Mouse (Mus musculus): ENCODE data around the gene Vmn2r110.

The Vmn2r110 gene

DNA sequence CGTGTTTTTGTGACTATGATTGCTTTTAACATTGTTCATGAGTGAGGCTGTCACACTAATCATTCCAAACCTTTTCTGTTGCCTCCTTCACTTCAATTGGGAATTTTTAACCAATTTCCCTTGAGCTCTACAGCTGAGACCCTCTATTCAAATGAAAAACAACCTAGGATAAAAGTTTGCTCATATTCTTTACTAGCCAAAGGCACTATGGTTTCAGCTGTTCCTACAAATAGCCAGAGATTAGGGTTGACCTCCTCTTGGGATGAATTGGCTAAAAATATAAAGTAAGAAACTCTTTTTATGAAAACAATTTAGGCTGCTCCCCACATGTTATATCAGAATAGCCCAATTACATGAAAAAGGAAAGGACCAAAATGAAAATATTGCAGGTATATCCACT is at the start of gene Vmn2r110:
TSS of gene Vmn2r110 (minus strand) at position 101 of the 400 bp plus-strand sequence.
- no peak for DNase-seq (ENCODE audit: extremely low read depth, low read depth, low spot score)

DNA sequence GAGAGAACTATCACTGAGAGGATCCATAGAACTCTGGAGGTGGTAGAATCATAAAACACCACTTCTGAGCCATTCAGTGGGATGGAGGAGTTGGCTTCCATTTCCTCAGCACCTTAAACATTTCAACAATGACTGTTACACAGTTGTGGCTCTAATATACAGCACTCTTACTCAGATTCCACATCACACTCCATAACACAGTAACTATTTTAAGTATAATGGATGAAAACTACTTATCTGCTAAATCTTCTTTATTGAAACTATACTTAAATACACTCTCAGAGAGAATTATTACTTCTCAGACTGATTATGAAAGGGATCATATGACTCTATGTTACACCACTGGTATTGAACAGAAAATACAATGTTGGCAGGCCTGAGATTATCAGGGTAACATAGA is 28.6 kb upstream of the Vmn2r110 start, which contains the start of gene Fpr-rs3:
TSS of gene Fpr-rs3 (minus strand) at position 101 of the 400 bp plus-strand sequence.
- DNase-seq (ENCODE audit: extremely low read depth, low read depth, low spot score): no peak

DNA sequence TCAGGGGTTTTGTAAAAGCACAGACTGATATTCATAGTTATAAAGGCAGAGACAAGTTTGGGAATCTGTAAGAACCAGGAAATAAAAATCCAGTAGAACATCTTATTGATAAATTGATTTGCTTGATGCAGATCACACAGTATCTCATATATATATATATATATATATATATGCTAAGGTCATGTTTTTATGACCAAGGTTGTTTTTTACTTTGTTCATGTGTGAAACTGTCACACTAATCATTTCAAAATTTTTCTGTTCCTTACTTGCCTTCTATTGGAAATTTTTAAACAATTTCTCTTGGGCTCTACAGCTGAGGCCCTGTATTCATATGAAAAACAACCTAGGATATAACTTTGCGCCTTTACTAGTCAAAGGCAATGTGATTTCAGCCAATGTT is 31.6 kb downstream of the Vmn2r110 start, which contains the start of gene Vmn2r109:
TSS of gene Vmn2r109 (minus strand) at position 101 of the 400 bp plus-strand sequence.
- DNase-seq (ENCODE audit: extremely low read depth, low read depth, low spot score): no peak
